Mouse (Mus musculus) liver, adult (tissue): Measurements from ENCODE around the gene Trim69.

Source experiments
- GATA4 ChIP-seq: IDR thresholded peaks from 2 replicates; pipeline ENCODE4 v1.6.1; 2014; ENCODE audit warnings: mild to moderate bottlenecking, low read length; ENCODE audit not compliant: insufficient replicate concordance

The Trim69 gene

GRCm38 (mm10) chr2:122160680-122161079 lies at the start of gene Trim69:
Gene Trim69, plus strand, starts transcription at chr2:122160700.
- no peak for TF ChIP-seq GATA4

DNA sequence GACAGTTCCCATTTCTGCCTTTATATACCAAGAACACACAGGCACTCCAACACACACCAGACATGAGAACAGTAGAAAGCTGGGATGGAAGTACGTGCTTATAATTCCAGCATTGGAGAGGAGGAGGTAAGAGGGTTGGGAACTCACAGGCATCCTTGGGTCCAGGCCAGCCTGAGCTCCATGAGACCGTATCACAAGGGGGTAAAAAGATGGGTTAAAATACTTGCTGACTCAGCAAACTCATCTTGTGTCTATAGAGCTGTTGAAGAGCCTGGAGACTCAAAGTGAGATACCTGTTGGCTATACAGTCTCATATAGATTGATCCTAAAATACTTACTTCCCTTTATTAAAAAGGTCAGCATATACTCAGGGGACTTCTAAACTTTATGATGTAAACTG lies 43.6 kb upstream of the Trim69 start:
- TF ChIP-seq GATA4 = no peak

- peak; percentile 67; the same call in 1 of the 2 replicates for TF ChIP-seq GATA4
These were observed 42.2 kb upstream of the Trim69 start, which contains the start of gene Spg11 for GRCm38 (mm10) chr2:122117961-122118958. Gene Spg11, minus strand, starts transcription at chr2:122118386.

- TF ChIP-seq GATA4 = no peak
These were observed 34.6 kb upstream of the Trim69 start for GRCm38 (mm10) chr2:122125680-122126572.

DNA sequence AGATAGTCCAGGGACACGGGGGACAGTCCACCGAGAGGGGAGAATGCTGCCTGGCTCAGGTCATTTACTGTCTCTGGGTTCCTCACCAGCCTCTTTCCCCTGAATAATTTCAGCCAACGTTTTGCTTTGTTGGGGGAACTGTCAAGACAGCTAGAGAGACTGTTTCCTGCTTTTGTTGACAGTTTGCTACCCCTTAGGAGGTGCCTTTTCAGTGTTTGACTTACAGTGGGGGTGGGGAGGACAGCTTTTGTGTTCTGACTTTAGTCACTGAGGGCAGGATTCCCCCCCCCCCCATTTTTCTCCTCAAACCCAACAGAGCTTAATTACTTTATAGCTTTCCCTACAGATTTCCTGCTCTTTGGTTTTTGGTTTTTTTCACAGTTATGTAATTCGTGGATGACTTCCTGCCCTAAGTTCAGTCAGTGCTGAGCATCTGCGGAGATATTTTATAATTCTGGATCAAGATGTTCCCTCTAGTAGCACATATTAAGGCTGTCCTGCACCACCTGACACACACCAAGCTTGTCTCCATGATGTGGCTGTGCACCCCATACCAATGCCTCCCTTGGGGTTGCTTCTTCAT lies 33.6 kb upstream of the Trim69 start:
- TF ChIP-seq GATA4 = no peak

DNA sequence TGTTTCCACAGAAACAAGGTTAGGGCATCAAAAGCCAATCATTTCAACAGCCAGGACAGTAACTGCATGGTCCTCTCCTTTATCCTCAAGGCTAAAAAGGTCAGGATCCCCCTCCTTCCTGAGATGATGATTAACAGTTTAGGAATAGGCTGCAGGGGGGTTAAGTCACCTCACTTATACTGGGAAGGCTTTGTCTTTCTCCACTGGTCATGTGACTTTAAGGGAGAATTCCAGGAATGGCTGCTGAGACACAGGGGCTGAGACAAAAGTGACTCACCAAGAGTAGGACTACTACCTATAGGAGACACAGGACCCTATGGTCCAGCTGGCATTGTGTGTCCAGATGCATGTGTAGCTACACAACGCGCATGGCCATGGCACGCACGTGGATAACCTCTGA lies 32.9 kb upstream of the Trim69 start:
- TF ChIP-seq GATA4 = no peak

- no peak for TF ChIP-seq GATA4
These were observed 28.4 kb upstream of the Trim69 start for GRCm38 (mm10) chr2:122132078-122132477.

DNA sequence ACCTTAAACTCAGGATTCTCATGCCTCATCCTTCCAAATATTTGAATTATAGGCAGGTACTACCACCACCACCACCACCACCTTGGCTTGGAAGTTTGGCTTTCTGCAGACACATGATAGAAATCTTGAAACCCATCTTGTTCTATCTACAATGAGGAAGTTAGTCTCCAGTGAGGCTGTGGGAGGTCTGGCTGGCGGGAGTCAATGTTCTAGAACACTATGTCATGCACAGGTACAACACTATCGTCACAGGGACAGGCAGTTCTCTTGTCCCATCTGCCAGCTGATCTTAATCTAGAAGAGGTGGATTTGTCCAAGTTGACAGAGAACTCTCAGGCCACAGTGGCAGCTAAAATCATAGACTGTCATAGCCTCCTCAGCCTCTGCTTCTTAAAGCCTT lies 27.9 kb upstream of the Trim69 start:
- TF ChIP-seq GATA4 = no peak

GRCm38 (mm10) chr2:122137839-122138465 lies 22.5 kb upstream of the Trim69 start:
- TF ChIP-seq GATA4 = no peak

DNA sequence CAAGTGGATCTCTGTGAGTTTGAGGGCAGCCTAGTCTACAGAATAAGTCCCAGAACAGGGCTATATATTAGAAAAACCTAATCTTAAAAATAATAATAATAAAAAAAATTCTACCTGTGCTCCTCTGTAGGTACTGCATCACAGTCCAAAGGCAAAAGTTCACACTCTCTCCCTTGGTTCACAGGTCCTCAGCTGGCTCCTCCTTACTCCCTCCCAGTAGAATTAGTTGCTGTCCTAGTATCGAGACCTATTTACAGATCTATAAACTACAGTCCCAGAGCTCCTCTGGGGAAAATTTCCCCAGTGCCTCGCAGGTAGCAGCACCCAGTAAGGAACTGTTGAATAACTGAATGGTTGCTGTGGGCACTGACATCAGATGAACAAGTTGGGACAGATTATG lies 19.7 kb upstream of the Trim69 start:
- no peak for TF ChIP-seq GATA4

- no peak for TF ChIP-seq GATA4
These were observed 19.1 kb upstream of the Trim69 start for GRCm38 (mm10) chr2:122141332-122141967.

DNA sequence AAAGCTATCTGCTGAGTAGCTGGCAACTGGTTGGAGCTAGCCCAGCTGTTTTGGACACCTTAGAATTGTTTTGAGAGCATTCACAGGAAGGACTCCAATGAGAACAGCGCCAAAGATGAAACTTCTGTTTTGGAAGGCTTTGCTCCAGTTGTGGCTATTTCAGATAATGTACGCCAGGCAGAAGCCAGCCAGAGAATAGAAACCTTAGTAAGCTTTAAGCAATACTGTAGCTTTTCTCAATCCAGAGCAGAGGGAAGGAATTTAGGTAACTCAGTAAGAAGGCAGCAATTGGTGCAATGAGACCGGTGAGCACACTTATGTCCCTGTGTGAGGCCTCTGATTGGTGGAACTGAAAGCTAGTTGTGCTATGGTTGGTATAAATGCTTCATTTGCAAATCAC lies 17.4 kb upstream of the Trim69 start:
- TF ChIP-seq GATA4 = no peak

GRCm38 (mm10) chr2:122145756-122146155 lies 14.7 kb upstream of the Trim69 start:
- no peak for TF ChIP-seq GATA4

GRCm38 (mm10) chr2:122146687-122147086 lies 13.8 kb upstream of the Trim69 start:
- TF ChIP-seq GATA4 = no peak
